ENCODE assay signal across 12 mouse cellular contexts in the genomic region with DNA sequence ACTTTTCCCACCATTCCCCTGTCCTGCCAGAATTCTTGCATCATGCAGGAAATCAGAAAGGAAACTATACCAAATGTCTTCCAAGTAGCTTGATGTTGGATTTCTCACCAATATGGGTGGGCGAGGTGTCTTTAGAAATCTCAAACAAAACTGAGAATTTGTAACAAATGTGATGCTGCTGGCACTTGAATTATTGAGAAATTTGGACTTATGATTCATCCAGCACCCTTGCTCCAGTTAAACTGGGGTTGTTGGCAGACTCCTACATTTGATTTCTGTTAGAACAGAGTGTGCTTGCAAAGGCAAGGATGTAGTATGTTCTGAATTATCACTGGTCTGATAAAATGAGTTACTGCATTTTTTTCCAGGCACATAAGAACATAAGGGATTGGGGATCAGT.
A peak's percentile ranks its signal among the peaks of the same experiment; 100 is the strongest.
DNase-seq lines count a peak whose midpoint lies in the region.
"Had no signal": no experiment of that assay in that cellular context is flagged by ENCODE, and none has a peak within 500 bp of the region (broad histone marks: within the 10 kb centered on the region; RNA-seq: fewer than 3 reads in every experiment).

No protein-coding gene starts in this region.

- DNase-seq in layer of hippocampus, adult 11-12 months (ENCODE audit: low spot score), result peak; percentile 31
- DNase-seq in layer of hippocampus, adult 9-10 months (ENCODE audit: low spot score), result no peak
- peak; percentile 54 for DNase-seq in Muller cell, postnatal 12 days (ENCODE audit: inconsistent ontology term)
- DNase-seq in brain, adult 2 months (ENCODE audit: low read depth, low spot score), result peak; percentile 85
- peak; percentile 24 to 83 for DNase-seq in left cerebral cortex, postnatal 25 days (ENCODE audit: low spot score in 2 of 2)
- no peak for DNase-seq in cerebellum, adult 11 months
- DNase-seq in cerebellum, postnatal 36 days, result no peak
- DNase-seq: adrenal gland, postnatal 36 days; cerebellum, adult 18-20 months; gastrocnemius, postnatal 10 days; liver, postnatal 0 days; thymus, adult 18-20 months had no signal

- intact Hi-C loops in left cerebral cortex, postnatal 25 days (cut with DNase I), result loop anchor here (10.0 kb wide), 1 partner anchor 761 kb away; the partner anchor contains the start of gene Grm5

Comparison
In these comparisons a context has a peak if more than half of its experiments do, and no peak if none do; other contexts are left out.
1. DNase-seq: peak in layer of hippocampus, adult 11-12 months (single experiment), Muller cell, postnatal 12 days (single experiment), brain, adult 2 months (single experiment) and left cerebral cortex, postnatal 25 days (2 of 2); none in layer of hippocampus, adult 9-10 months (single experiment), cerebellum, adult 11 months (single experiment) and cerebellum, postnatal 36 days (0 of 2).